Mouse (Mus musculus): ENCODE results near the gene Ift122.

The Ift122 gene

DNA sequence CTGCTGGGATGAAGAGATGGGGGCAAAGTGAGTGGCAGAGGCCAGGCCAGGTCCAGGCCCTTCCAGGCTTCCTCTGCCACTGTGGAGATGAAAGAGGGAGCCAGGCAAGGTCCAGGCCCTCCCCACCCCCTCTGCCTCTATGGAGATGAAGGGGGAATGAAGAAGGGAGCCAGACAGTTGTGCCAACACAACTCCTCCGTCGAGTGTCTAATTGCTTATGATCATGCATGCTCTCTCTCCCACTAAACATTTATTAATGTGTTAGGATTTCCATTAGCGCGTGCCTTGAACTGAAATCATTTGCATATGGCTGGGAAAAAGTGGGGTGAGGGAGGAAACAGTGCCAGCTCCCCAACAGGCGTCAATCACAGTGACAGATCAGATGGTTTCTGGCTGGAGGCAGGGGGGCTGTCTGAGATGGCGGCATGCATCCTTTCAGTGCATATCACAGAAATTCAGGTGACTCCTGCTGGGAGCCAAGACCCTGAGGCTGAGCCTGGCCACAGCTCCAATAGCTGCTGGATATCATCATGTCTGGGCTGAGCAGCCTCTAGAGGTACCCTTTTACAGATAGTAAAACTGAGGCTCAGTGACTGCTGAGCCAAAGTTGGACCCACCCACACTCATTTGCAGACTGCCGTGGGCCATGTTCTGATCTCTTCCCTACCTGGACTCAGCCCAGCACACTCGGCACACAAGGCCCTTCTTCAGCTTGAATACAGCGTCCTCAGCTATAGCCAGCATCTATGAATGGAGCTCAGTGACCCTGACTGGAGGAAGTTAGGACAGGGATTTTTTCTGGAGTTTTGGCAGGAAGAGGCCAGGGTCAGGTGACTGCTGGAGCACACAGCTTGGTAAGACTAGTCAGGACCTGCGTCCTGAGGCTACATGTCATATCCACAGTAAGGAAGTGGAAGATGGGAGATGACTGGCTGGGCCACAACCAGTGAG lies 74.3 kb downstream of the Ift122 start:
- no peak for DNase-seq

DNA sequence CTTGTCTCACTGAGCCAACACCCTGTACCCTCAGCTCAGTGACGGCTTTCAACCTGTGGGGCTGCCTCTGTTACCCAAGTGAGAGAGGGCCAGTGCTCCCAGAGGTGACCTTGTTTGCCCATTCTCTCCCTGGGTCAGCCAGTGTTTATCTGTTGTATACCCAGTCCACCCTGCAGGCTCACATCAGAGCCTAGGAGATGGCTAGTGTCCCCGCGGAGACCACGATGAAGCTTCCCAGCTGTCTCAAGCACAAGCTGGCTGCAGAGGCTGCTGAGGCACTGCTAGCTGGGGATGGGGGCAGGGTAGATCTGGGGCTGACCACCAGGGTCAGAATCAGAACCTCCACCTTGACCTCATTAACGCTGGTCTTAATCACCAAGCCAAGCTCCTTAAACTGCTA lies 76.7 kb downstream of the Ift122 start:
- DNase-seq: no peak

DNA sequence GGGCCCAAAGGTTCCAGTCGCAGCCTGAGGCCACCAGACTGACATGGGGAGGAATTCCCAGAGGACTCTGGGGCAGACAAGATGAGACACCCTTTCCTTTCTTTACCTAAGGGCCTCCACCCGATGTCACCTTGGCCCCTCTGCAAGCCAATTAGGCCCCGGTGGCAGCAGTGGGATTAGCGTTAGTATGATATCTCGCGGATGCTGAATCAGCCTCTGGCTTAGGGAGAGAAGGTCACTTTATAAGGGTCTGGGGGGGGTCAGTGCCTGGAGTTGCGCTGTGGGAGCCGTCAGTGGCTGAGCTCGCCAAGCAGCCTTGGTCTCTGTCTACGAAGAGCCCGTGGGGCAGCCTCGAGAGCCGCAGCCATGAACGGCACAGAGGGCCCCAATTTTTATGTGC lies 78.4 kb downstream of the Ift122 start, which contains the start of gene Rho:
Gene Rho (plus strand): TSS at position 110 of the 400 bp plus-strand sequence.
- no peak for DNase-seq

DNA sequence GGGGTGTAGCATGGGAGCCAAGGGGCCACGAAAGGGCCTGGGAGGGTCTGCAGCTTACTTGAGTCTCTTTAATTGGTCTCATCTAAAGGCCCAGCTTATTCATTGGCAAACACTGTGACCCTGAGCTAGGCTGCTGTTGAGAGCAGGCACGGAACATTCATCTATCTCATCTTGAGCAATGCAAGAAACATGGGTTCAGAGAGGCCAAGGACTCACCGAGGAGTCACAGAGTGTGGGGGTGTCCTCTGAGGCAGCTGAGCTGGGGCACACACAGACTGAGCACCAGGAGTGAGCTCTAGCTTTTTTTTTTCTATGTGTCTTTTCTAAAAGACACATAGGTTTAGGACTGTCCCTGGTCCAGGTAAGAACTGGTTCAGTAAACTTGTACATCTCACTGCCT lies 79.1 kb downstream of the Ift122 start:
- DNase-seq: no peak

DNA sequence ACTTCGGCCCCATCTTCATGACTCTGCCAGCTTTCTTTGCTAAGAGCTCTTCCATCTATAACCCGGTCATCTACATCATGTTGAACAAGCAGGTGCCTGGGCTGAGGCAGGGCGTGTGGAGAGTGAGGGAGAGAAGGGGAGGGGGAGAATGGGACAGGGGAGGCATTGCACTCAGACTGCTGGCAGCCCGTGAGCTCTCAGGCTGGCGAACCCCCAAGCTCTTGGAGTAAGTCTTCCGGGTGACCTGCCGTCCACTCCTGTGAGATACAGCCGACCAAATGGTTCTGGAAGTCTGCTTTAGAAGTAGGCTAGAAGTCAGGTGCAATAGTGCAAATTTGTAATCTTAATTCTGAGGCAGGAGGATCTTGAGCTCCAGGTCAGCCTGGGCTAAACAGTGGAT lies 82.3 kb downstream of the Ift122 start:
- no peak for DNase-seq

DNA sequence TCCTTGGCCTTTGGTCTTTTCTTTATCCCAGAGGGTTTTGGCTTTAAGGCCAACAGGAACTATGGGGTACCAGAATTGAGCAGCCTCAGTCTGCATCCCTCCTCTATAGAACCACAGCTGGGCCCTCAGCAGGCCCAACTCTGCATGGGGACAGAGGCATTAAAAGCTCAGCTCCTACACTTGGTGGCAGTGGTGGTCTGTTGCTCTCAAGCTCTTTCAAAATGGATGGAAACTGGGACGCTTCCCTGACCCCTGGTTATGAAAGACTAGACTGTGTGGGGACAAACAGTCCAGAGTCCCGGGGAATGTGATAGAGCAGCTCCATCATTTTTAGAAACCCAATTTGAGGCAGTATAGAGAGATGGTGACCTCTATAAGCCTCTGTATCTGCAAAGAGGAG lies 84.7 kb downstream of the Ift122 start:
- no peak for DNase-seq

DNA sequence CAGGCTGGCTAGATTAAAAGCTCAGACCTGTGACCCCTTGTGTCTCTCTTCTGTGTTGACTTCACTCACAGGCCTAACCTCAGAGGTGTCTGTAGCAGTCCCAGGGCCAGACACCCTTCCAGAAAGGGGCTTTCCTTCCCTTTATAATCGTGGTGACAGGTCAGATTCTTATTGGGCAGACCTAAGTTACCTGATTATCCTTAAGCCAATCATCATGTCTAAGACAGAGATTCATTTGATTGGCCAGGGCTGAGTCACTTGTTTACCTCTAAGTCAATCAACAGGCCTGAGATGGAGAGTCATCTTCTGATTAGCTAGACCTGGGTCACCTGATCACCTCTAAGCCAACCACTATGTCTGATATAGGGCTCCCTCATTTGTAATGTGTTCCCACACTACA lies 85.5 kb downstream of the Ift122 start:
- no peak for DNase-seq

DNA sequence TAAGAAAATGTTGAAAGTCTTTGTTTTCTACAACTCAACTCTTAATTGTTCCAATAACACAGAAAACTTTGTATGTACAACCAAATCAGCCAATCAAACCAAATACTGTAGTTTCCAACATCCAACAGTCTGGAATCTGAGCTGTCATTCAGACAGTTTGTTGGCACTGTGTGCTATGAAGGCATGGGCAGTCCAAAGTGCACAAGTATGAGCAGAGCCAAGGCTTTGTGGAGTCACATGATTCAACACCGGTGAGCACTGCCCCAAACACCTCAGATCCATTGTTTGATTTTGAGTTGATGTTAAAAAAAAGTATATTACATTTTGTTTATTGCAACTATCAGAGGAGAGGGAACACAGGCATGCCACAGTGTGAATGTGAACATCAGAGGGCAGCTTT lies 87.3 kb downstream of the Ift122 start:
- peak; percentile 54 to 57 for DNase-seq

DNA sequence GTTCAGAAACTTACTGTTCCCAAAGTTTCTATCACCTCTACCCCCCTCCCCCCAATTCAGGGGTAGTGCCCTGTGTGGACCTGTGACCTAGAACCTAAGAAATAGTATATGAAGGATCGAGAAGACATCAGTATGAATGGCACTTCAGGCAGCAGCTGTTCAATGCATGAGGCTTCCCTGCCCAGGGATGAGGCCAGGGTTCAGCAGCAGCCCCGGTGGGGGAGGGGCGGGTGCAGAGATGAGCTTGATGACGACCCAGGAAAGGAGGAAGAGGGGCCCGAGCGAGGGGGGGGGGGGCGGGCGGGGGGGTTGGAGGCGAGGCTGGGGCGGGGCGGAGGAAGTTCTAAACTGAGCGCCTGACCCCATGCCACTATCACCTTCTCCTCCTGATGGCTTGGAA lies 87.9 kb downstream of the Ift122 start:
- DNase-seq: peak in 1 of 2 experiments; percentile 41

DNA sequence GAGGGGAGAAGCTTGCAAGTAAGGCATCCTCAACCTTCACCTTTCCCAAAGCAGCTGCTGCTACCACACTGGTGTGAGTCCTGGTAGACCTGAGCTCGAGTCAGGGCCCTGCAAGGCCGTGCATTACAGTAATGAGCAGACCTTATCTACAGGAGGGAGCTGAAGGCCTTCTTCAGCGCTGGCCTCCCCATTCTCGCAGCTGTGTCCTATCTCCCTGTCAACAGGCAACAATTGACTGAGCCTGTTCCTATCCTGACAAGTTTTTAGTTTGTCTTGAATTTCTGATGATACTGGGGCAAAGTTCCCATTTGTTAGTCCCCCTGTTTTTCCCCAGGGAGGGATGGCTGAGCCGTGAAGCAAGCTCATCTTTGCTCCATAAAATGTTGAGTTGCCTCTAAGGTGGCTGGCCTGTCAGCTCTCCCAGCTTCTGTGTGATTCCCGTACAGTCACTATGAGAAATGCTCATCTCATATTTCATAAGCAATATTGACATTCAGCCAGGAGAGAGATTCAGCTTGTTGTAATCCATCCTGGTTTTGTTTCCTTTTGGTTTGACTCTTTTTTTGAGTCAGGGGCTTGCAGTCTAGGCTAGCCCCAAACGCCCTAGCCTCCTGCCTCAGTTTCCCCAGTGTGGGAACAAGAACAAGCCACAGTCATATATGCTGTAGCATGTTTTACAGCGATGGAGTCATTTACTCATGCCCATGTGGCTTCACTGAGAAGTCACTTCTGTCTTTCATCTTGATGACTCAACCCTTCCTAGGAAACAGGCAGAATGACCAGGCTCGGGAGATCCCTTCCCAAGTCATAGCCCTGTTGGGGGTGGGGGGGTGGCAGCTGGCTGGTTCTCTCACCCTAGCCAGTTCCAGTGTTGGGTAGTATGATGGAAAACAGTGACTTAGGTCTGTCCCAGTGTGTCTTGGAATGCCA lies 90.5 kb downstream of the Ift122 start:
- DNase-seq: no peak

DNA sequence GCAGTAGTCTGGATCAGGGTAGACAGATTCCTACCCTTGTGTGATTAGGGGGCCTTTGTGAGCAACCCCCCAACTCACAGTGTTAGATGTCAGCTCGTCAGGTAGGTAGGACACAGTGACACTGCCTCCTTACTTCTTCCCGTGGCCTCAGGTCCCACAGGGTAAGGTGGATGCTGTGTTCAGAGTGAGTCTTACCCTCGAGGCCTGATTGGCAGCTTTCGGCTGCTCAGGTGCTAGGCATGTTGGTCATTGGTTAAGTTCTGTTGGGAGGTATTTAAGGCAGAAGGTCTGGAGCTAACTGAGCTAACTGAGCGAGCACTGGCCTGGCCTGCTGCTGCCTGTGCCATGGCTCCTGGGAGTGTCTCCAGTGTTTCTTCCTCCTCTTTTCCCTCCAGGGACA lies 91.4 kb downstream of the Ift122 start, which contains the start of gene H1foo:
Gene H1foo (plus strand): TSS at position 301 of the 400 bp plus-strand sequence.
- no peak for DNase-seq

DNA sequence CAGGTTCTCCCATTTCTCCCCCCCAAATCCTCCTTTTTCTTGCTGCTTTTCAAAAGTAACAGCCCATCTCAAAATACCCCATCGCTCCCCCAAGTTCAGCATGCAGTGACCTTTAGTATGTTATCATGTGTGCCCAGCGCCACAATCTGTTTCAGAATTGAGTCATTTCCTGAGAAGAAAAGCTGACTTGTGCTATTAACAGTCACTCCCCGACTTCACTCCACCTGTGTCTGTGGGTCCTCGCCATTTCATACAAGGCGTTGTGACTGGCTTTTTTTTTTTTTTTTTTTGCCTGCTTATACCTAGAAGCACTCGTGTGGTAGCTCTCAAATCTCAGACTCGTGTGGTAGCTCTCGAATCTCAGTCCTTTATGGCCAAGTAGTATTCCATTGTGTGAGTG lies 92.4 kb downstream of the Ift122 start:
- no peak for DNase-seq

DNA sequence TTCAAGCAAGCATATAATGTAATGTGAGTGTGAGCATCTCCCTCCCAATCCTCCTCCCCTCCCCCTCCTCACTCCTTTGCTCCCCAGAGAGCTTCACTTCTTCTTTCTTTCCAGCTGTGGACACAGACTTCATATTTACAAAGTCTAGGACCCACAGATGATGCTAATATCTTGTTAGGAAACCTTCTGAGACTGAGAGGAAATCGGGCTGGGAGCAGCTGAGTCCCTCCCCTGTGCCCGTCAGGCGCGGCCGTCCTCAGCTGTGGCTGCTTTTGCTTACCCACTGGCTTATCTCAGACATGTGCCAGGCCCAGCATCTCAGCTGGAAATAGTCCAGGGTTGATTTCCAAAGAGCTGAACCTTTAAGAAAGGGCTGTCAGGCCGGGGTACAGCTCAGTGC lies 93.1 kb downstream of the Ift122 start:
- no peak for DNase-seq

DNA sequence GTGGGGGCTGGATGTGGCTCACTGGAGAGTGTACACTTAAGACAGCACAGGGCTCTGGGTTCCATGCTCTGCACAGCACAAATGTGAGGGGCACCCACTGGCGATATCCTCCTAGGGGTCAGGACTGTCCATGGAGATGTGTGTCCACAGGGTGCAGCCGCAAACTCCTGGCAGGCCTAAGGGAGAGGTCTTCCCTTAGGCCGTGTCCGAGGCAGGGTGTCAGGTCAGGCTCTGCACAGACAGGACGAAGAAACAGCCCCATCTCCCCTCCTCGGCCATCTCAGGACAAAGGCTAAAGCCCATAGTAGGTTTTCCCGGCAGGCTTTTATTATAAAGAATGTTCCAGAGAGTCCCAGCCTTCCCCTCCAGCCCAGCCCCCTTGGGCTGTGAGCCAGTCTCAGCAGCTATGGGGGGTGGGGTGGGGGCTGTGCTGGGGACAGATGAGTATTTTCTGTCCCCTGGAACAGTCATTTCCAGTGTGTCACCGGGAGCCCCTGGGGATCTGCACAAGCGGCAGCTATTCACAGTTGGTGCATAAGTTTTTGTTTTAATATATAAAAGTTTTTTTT lies 101.3 kb downstream of the Ift122 start:
- DNase-seq: peak in 1 of 2 experiments; percentile 39

DNA sequence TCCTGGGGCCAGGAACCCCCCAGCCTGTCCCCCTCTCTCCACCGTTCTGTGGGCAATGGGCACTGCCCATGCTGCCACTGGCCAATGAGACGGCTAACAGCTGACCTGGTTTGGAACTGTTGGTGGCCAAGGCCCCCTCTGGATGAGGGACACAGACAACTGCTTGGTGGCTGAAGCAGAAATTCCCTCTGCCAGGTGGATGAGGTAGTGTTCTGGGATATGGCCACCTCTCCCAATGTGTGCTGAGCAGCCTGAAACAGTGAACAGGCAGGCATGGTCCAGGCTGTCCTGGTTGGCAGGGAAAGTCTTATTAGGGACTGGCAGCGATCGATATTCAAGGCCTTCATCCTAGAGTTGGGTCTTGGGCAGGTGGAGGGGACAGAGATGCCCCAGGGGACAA lies 101.9 kb downstream of the Ift122 start:
- DNase-seq: no peak

DNA sequence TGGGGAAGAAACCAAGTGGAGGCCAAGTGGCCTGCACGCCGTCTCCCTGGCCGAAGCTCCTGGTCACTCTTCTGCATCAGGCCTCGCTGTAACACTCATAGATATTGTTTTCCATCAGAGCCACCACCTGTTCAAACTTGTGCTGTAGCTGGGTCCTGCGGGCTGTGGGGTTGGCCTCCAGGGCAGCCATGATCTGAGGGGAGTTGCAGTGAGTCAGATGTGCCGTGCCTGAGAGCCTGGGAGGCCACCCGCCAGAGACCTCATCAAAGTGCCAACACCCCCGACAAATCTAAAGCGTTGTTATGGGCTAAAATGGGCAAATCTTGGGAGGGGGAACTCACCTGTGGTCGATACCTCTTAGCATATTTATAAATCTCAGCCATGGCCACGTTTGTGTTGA lies 102.4 kb downstream of the Ift122 start:
- DNase-seq: no peak

DNA sequence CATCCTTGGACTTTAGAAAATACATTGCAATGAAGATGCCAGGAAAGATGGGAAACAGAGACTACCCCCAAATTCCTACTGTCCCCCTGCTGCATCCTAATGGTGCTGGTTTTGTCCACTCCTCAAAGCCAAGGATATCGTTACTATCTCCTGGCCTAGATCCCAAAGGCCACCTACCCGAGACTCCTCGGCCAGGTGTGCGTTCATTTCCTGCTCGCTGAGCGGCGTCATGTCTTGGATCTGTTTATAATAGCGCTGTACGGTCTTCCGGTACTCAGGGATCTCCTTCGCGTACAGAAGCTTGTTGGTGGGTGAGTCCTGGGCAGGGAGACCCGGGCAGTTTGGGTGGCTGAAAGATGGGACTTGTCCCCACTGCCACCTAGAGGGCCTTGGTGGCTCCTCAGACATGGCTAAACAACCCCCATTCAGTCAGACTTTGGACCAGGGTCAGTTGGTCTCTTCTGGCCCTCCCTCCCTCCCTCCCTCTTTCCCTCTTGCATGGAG lies 103.2 kb downstream of the Ift122 start:
- no peak for DNase-seq

DNA sequence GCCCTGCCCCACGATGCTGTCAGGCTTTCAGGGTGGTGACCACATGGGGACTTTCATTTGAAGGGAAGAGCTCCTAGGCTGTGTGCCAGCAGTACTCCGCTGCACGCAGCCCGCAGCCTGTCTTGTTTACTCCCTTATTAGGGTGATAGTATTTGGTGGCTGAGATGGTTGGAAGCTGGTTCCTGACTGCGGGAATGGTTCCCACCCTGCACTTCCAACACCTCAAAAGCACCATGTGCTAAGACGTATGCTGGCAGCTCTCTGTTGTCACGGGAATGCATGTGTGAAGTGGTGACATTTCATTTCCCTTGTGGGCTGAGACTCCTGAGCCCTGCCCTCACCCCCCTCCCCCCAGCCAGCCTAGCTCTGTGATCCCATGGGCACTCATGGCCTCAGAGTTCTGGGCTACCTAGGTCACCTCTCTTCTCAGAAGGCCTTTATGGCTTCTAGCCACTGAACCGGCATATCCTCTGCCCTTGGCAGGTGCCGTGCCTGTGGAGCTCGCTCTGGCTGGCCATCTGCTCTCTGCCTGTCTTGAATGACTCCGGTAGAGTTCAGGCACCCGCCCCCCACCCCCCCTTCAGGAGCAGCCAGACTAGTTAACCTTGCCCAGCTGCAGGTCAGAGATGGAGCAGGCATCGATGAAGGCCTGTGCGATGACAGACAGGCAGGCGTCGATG lies 103.8 kb downstream of the Ift122 start:
- DNase-seq: peak; percentile 70 to 71

DNA sequence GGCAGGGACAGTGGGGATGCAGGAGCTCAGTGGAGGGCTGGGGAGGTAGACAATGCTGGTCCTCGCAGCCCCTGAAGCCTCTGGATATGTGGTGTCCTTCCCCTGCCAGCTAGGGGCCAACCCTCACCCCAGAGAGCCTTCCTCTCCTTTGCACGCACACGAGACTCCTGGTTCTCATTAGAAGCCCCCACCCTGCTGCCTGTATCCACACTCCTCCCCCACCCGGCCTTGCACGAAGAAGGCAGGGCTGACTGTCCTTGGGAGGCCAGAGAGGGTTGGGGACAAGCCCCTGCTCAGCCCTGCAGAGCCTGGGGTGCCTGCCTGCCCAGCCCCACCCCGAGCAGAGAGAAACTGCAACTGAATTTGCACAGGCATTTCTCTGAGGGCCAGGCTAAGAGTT lies 104.4 kb downstream of the Ift122 start:
- no peak for DNase-seq

DNA sequence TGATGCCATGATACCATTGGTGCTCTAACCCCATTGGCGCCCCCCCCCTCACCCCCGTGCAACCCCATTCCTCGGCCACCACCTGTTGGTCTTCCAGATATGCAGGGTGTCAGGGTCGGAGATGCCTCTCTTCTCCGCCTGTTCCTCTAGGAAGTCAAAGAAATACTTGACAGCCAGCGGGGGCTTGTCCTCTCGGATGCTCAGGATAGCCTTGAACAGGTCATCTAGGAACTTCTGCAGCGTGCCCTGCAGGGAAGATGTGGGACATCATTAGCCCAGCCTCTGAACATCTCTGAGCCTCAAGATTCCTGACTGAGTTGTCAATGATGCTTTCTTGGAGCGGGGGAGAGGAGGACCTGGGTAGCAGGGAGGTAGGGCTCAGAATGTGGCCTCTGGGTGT lies 105.2 kb downstream of the Ift122 start:
- no peak for DNase-seq

DNA sequence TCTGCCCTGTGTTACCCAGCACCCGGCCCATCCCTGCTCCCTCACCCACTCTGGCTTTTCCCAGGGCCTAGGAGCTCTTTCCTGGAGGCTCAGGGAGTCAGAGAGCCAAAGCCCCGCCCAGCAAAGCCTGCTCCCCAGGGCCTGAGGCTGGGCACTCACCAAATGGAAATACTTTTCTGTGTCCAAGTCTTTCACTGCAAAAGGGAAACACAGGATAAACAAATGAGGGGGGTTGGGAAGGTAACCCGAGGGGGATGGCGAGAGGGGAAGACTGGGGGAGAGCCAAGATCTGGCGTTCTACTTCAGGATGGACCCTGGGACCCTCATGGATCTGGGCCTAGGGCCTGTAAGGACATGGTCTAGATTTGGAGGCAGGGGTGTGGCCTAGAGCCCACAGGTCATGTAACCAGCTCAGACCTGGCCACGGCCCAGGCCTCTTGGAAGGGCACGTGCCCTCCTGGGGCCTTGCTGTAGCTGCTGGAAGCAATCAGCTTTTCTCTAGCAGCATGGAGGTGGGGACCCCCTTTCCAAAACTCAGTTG lies 106.0 kb downstream of the Ift122 start:
- peak; percentile 86 to 91 for DNase-seq

DNA sequence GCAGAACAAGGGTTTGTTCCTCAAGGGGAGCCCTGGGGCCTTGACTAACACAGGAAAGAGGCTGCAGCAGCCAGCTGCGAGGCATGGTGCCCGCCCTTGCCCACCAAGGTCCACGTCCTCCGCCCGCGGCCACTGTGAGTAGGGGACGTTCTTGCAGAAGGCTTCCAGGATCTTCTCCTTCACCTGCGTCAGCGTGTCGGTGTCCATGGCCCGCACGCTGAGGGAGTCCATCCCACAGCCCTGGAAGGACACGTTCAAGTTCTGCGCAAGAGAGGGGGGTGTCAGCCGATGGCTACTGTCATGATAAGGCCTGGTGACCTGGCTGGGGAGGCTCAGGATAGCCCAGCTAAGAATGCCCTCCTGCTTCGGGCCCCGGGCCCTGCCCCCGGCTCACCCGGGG lies 107.1 kb downstream of the Ift122 start:
- DNase-seq: no peak

All from kidney, postnatal 36 days (tissue).